Mouse (Mus musculus) lung, postnatal 0 days (tissue): ENCODE results near the gene Zfp689.

Experiments
- CTCF ChIP-seq: IDR thresholded peaks from 2 replicates; pipeline ENCODE4 v1.5.1; 2016; ENCODE audit warnings: antibody characterized with exemption, mild to moderate bottlenecking
- EP300 ChIP-seq: IDR thresholded peaks from 2 replicates; pipeline ENCODE4 v1.6.1; 2016; ENCODE audit warnings: antibody characterized with exemption, mild to moderate bottlenecking, control low read depth

- TF ChIP-seq EP300 (no peak), CTCF (no peak)
Observed at GRCm38 (mm10) chr7:127425911-127426310, 23.0 kb downstream of the Zfp689 start.
